Mouse (Mus musculus): ENCODE data around the gene Phf21b.

- TF ChIP-seq POLR2A (IDR thresholded peaks at IDR 0.05; ENCODE audit: borderline replicate concordance, low read depth, low read length) (no peak), CTCF (IDR thresholded peaks at IDR 0.05; ENCODE audit: low read depth, low read length) (no peak)
Measured at GRCm38 (mm10) chr15:84811126-84811525, 44.7 kb downstream of the Phf21b start.

Measured in bone marrow macrophage, adult 2 months (primary cell).